Mouse (Mus musculus) midbrain, embryonic 10.5 days (tissue): ENCODE results near the gene 2300009A05Rik. TPM values are rescaled to one million over a fixed set of nuclear protein-coding genes. Genes with fewer than 3 reads are reported as not detected.
A peak's percentile ranks its signal among the peaks of the same experiment; 100 is the strongest.

ENCODE experiments used
- DNase-seq: peaks from one replicate; pipeline ENCODE4 v3.0.0-alpha.2; 2017; ENCODE audit warnings: low spot score
- H3K27ac ChIP-seq: fragments of 300-500 bp; sonication (generic); replicated peaks from 2 replicates; pipeline ENCODE4 v1.5.1; 2016; ENCODE audit warnings: mild to moderate bottlenecking
- H3K27me3 ChIP-seq: fragments of 300-500 bp; sonication (generic); 2 replicates; pipeline ENCODE4 v1.6.1; 2016; ENCODE audit warnings: low read depth, mild to moderate bottlenecking; ENCODE audit not compliant: poor library complexity, severe bottlenecking
- H3K36me3 ChIP-seq: fragments of 300-500 bp; sonication (generic); 2 replicates; pipeline ENCODE4 v1.6.1; 2016; ENCODE audit warnings: mild to moderate bottlenecking, moderate library complexity
- H3K4me1 ChIP-seq: fragments of 300-500 bp; sonication (generic); 2 replicates; pipeline ENCODE4 v1.6.1; 2016
- H3K4me3 ChIP-seq: fragments of 300-500 bp; sonication (generic); 2 replicates; pipeline ENCODE4 v1.5.1; 2016; ENCODE audit warnings: mild to moderate bottlenecking, moderate library complexity
- H3K9me3 ChIP-seq: fragments of 300-500 bp; sonication (generic); replicated peaks from 2 replicates; pipeline ENCODE4 v1.6.1; 2016; ENCODE audit warnings: mild to moderate bottlenecking
- WGBS: fragments of 180-500 bp; shearing (Covaris S2); methylation state at CpG from one replicate; pipeline ENCODE4 v1.1.7; 2016; 5-methylcytosine and 5-hydroxymethylcytosine counted together
- polyA plus RNA-seq: library from polyadenylated mRNA; unstranded; fragments of >200 nt; fragmentation: Nextera tagmentation; extraction: Ambion mirVana; gene quantifications from 2 replicates; pipeline ENCODE4 v1.2.1, GENCODE M21; 2016

Gene 2300009A05Rik
- polyA plus RNA-seq, 1 experiment from 2014 or later, result 46.4 TPM

DNA sequence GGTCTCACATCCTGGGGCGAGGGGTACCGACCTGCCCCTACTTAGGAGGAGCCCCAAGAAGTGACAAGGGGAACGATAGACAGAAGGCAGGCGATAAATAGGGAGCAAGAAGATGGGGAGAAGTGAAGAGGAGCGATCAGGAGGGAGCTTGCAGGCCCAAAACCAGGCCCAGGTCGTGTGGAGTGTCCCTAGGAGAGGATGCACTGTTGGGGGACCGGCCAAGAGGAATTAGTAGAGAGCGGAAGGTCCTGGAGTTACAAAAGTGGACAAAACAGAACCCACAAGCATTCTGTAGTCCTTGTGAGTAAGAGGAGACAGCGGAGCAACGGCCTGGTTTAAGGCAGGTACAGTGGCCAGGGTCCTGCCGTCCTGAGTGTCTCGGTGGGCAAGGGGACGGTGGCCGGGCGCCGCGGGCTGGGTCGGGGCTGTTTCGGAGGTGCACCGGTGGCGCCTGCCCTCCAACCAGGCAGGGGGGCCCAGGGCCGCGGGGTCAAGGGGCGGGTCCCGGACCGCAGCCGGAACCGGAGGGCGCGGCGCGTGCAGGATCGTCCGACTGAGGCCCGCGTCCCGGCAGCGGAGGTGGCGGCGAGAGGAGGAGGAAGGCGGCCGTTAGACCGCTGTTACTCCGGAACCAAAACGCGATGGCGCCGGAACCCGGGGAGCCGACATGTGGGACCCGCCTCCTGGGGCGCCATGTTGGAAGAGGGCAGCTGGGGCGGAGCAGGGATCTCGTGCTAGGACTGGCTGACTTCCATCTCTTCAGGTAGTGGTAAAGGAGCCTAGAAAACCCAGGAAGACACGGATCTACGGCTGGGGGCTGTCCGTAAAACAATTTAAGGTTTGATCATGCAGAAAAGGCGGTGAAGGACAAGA is 21.5 kb downstream of the 2300009A05Rik start, which contains the start of gene Map2k5:
Map2k5 (minus strand) TSS at position 633 of the 873 bp plus-strand sequence.
- Histone ChIP-seq H3K27ac (peak within 1 kb of the TSS; percentile 96), H3K4me1 (peaks cover 32% of the 10 kb centered on the region), H3K4me3 (peak within 1 kb of the TSS; percentile 79), H3K27me3 (no peaks in the 10 kb centered on the region), H3K36me3 (peaks cover 18% of the 10 kb centered on the region), H3K9me3 (no peaks in the 10 kb centered on the region)
- WGBS, result 1% methylated on average over 57 of the region's 58 CpGs
- DNase-seq, result peak; percentile 89

GRCm38 (mm10) chr9:63373315-63373714 is 25.7 kb downstream of the 2300009A05Rik start:
- Histone ChIP-seq H3K4me1 (peaks cover 28% of the 10 kb centered on the region), H3K9me3 (no peaks in the 10 kb centered on the region), H3K27me3 (no peaks in the 10 kb centered on the region), H3K27ac (no peak overlapping the region), H3K4me3 (no peak overlapping the region), H3K36me3 (peaks cover 46% of the 10 kb centered on the region)
- WGBS, result 83% methylated on average over 2 of the region's 2 CpGs
- no peak for DNase-seq

DNA sequence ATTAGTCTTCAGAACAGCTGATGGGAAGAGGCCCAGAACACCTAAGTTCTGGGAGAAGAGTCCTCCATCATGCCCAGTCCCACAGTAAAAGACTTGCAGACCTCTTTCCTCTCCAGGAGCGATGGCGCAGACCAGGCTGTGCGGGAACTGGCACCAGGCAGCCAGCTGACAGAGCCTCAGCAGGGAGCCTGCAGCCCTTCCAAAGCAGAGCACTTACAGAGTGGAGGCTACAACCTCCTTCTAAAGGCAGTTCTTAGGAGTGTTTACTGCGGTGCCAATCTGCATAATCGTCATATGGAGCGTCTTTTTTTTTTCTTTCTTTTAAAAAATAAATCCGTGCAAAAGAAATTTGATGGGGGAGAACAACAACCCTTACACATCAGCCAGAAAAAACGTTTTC is 26.5 kb downstream of the 2300009A05Rik start:
- Histone ChIP-seq H3K27me3 (no peaks in the 10 kb centered on the region), H3K27ac (no peak overlapping the region), H3K36me3 (peaks cover 46% of the 10 kb centered on the region), H3K4me1 (peaks cover 26% of the 10 kb centered on the region), H3K4me3 (no peak overlapping the region), H3K9me3 (no peaks in the 10 kb centered on the region)
- whole genome bisulfite sequencing, result 63% methylated on average over 8 of the region's 8 CpGs
- DNase-seq, result no peak

- WGBS, result 50% methylated on average over 3 of the region's 3 CpGs
- no peak for DNase-seq
Measured at GRCm38 (mm10) chr9:63360410-63360809, 38.6 kb downstream of the 2300009A05Rik start.

GRCm38 (mm10) chr9:63359016-63359415 is 40.0 kb downstream of the 2300009A05Rik start:
- no peak overlapping the region for H3K4me3 ChIP-seq
- WGBS, result 88% methylated on average over 5 of the region's 5 CpGs
- peaks cover 36% of the 10 kb centered on the region for H3K36me3 ChIP-seq

More at GRCm38 (mm10) chr9:63360410-63360809, 38.6 kb downstream of the 2300009A05Rik start:
- no peak overlapping the region for H3K27ac ChIP-seq
- peaks cover 31% of the 10 kb centered on the region for H3K36me3 ChIP-seq
- peaks cover 4% of the 10 kb centered on the region; the same call in 1 of the 2 replicates for H3K4me1 ChIP-seq
- H3K27me3 ChIP-seq, result no peaks in the 10 kb centered on the region
- H3K9me3 ChIP-seq, result no peaks in the 10 kb centered on the region
- H3K4me3 ChIP-seq, result no peak overlapping the region

GRCm38 (mm10) chr9:63356721-63357120 is 42.3 kb downstream of the 2300009A05Rik start:
- Histone ChIP-seq H3K9me3 (no peaks in the 10 kb centered on the region), H3K4me1 (peaks cover 4% of the 10 kb centered on the region; the same call in 1 of the 2 replicates), H3K4me3 (no peak overlapping the region), H3K27me3 (no peaks in the 10 kb centered on the region), H3K36me3 (peaks cover 34% of the 10 kb centered on the region), H3K27ac (no peak overlapping the region)
- 97% methylated on average over 4 of the region's 4 CpGs for WGBS
- no peak for DNase-seq

More at GRCm38 (mm10) chr9:63359016-63359415, 40.0 kb downstream of the 2300009A05Rik start:
- DNase-seq, result no peak
- Histone ChIP-seq H3K27ac (no peak overlapping the region), H3K9me3 (no peaks in the 10 kb centered on the region), H3K27me3 (no peaks in the 10 kb centered on the region), H3K4me1 (peaks cover 4% of the 10 kb centered on the region; the same call in 1 of the 2 replicates)

DNA sequence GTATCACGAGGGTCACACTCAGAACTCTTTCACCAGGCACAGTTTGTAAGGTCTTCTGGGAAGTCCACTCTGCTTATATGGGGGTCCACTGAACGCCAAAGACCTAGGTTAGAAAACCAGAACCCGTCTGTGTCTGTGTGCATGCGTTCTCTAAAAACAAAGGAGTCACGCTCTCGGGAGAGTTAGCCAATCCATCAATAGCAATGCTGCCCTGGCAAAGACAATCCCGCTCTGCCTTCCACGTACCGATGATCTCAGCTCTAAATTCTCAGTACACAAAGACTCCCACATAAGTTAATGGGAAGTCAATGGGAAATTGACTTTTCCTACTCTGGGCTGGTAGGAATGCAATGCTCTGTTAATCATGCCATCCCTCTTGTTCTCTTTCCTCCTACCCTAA is 42.8 kb downstream of the 2300009A05Rik start:
- 89% methylated on average over 9 of the region's 9 CpGs for WGBS
- Histone ChIP-seq H3K27ac (no peak overlapping the region), H3K4me3 (no peak overlapping the region), H3K9me3 (no peaks in the 10 kb centered on the region), H3K4me1 (peaks cover 4% of the 10 kb centered on the region; the same call in 1 of the 2 replicates), H3K27me3 (no peaks in the 10 kb centered on the region), H3K36me3 (peaks cover 34% of the 10 kb centered on the region)
- DNase-seq, result no peak

- Histone ChIP-seq H3K4me3 (no peak overlapping the region), H3K4me1 (no peaks in the 10 kb centered on the region), H3K36me3 (peaks cover 37% of the 10 kb centered on the region), H3K27me3 (no peaks in the 10 kb centered on the region), H3K9me3 (no peaks in the 10 kb centered on the region), H3K27ac (no peak overlapping the region)
- WGBS, result 91% methylated on average over 4 of the region's 4 CpGs
- no peak for DNase-seq
Measured at GRCm38 (mm10) chr9:63354168-63354567, 44.9 kb downstream of the 2300009A05Rik start.

DNA sequence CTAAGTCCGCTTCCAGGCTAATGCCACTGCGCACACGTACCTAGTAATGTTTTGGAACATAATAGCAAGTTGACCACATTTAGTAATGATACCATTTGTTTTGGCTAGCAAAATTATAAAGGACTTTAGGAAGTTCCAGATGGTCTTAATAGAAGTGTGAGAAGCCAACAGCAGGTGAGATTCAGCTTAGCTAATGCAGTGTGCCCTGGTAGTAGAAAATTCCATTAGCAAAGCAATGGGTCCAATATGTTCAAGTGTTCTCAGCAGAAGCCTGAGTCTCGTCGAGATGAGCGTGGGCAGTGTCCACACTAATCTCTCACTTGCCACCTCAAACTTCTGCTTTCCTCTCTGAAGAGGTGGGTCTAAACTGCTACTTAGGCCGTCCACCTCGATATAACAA is 49.0 kb downstream of the 2300009A05Rik start:
- no peak overlapping the region for H3K4me3 ChIP-seq
- H3K27me3 ChIP-seq, result no peaks in the 10 kb centered on the region
- no peaks in the 10 kb centered on the region for H3K9me3 ChIP-seq
- H3K4me1 ChIP-seq, result peaks cover 27% of the 10 kb centered on the region
- DNase-seq, result no peak
- peaks cover 15% of the 10 kb centered on the region for H3K36me3 ChIP-seq
- WGBS, result 93% methylated on average over 8 of the region's 8 CpGs
- no peak overlapping the region for H3K27ac ChIP-seq

- peaks cover 8% of the 10 kb centered on the region for H3K36me3 ChIP-seq
- 88% methylated on average over 3 of the region's 3 CpGs for WGBS
- no peaks in the 10 kb centered on the region for H3K9me3 ChIP-seq
- H3K27ac ChIP-seq, result no peak overlapping the region
- peaks cover 27% of the 10 kb centered on the region for H3K4me1 ChIP-seq
- no peak for DNase-seq
- no peaks in the 10 kb centered on the region for H3K27me3 ChIP-seq
- H3K4me3 ChIP-seq, result no peak overlapping the region
Measured at GRCm38 (mm10) chr9:63349241-63349640, 49.8 kb downstream of the 2300009A05Rik start.

GRCm38 (mm10) chr9:63348146-63348545 is 50.9 kb downstream of the 2300009A05Rik start:
- Histone ChIP-seq H3K36me3 (0 out of 2 replicates have a peak, but pooled peaks cover 2% of the 10 kb centered on the region), H3K4me3 (no peak overlapping the region), H3K27ac (peak overlapping the region; percentile 38; the same call in 1 of the 2 replicates), H3K27me3 (no peaks in the 10 kb centered on the region), H3K4me1 (peaks cover 27% of the 10 kb centered on the region), H3K9me3 (no peaks in the 10 kb centered on the region)
- no peak for DNase-seq
- 84% methylated on average over 1 of the region's 1 CpGs for WGBS

GRCm38 (mm10) chr9:63346029-63346428 is 53.0 kb downstream of the 2300009A05Rik start:
- Histone ChIP-seq H3K4me3 (no peak overlapping the region), H3K27me3 (no peaks in the 10 kb centered on the region), H3K36me3 (0 out of 2 replicates have a peak, but pooled peaks cover 3% of the 10 kb centered on the region), H3K27ac (peak overlapping the region; percentile 55; the same call in 1 of the 2 replicates), H3K9me3 (no peaks in the 10 kb centered on the region), H3K4me1 (peaks cover 36% of the 10 kb centered on the region)
- 88% methylated on average over 6 of the region's 6 CpGs for WGBS
- no peak for DNase-seq
